Mouse (Mus musculus) lung, adult 2 months (tissue): Measurements from ENCODE around the gene Unc13b.

Experiments used
- CTCF ChIP-seq: fragments of 200-500 bp; IDR thresholded peaks from 2 replicates; pipeline ENCODE4 v1.5.1; 2011; ENCODE audit warnings: mild to moderate bottlenecking, low read length, control low read depth; ENCODE audit not compliant: insufficient read depth
- POLR2A ChIP-seq: fragments of 200-500 bp; IDR thresholded peaks from 2 replicates; pipeline ENCODE4 v1.6.1; 2011; ENCODE audit warnings: low read depth, mild to moderate bottlenecking, control low read depth, low read length, borderline replicate concordance; ENCODE audit errors: extremely low read depth

DNA sequence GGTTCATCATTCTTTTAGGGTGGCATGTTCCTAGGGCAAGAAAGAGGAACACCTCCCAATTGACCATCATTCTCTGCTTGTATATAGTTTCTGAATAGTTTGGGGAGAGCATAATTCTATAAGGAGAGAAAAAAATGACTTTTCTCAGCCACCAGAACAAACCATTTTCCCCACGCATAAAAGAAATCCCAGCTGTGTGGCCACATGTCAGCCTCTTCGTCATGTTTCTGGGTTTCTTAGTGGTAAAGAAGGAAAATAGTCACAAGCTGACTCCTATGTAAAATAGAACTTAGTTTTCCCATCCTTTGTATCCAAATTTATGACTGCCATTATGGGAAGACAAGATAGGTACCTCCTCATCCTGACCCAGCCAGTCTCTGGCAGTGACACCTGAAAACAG lies 146.2 kb downstream of the Unc13b start:
- TF ChIP-seq CTCF, result no peak
- no peak for TF ChIP-seq POLR2A
